ENCODE assay signal across 9 mouse cellular contexts in the genomic region with DNA sequence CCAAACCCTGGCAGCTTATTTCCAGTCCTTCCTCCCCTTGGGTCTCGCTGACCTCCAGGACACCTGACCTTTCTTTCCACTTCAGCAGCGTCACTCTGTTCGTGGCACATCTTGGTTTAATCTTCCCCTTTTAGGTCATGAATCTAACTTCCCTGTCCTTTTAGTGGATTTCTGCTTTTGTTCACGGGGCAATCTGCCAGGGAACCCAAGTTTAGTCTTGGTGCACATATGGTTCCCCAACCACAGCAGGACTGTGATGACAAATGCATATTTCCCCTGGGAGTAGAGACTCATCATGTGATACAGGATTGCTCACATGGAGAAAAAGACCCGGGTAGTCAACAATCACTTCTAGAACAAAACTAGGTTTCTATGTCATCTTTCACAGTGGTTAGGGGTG.
DNase-seq lines count a peak whose midpoint lies in the region; ATAC-seq lines count a peak whose summit lies in the region.
"Had no signal": no experiment of that assay in that cellular context is flagged by ENCODE, and none has a peak within 500 bp of the region (broad histone marks: within the 10 kb centered on the region; RNA-seq: fewer than 3 reads in every experiment).

No protein-coding gene starts in this region.

- no peaks in the 10 kb centered on the region for H3K4me1 ChIP-seq in midbrain, embryonic 11.5 days (ENCODE audit: control insufficient read depth, insufficient read depth, low read length)
- H3K4me1 ChIP-seq in midbrain, embryonic 15.5 days = no peaks in the 10 kb centered on the region

- no peak for ATAC-seq in midbrain, embryonic 11.5 days (ENCODE audit: low FRiP score)
- no peak for ATAC-seq in midbrain, embryonic 15.5 days (replicated peaks)

- peak; percentile 4 to 6 for DNase-seq in cerebellum, postnatal 14 days
- DNase-seq in cerebellum, adult 8-10 months = no peak
- DNase-seq in midbrain, embryonic 11.5 days (ENCODE audit: low spot score, missing footprints) = peak; percentile 69
- peak; percentile 47 for DNase-seq in left cerebral cortex, adult 11 months (ENCODE audit: low spot score)
- DNase-seq in right cerebral cortex, postnatal 36 days (ENCODE audit: low spot score in 2 of 2) = peak; percentile 22 to 32
- no peak for DNase-seq in adrenal gland, postnatal 10 days
- DNase-seq in kidney, postnatal 4 days = no peak

- H3K9ac ChIP-seq in midbrain, embryonic 11.5 days (ENCODE audit: low read length) = no peak overlapping the region
- H3K9ac ChIP-seq in midbrain, embryonic 15.5 days = no peak overlapping the region
- H3K9ac ChIP-seq: heart, embryonic 13.5 days had no signal

- no peak overlapping the region for H3K4me3 ChIP-seq in midbrain, embryonic 11.5 days (ENCODE audit: low read depth, low read length)
- H3K4me3 ChIP-seq in midbrain, embryonic 15.5 days = no peak overlapping the region
- H3K4me3 ChIP-seq: heart, embryonic 13.5 days had no signal

- no peaks in the 10 kb centered on the region for H3K9me3 ChIP-seq in midbrain, embryonic 11.5 days (ENCODE audit: control insufficient read depth, low read length)
- no peaks in the 10 kb centered on the region for H3K9me3 ChIP-seq in midbrain, embryonic 15.5 days
- H3K9me3 ChIP-seq: heart, embryonic 13.5 days had no signal

- H3K27me3 ChIP-seq in midbrain, embryonic 11.5 days (ENCODE audit: control insufficient read depth, insufficient read depth, low read length) = no peaks in the 10 kb centered on the region
- no peaks in the 10 kb centered on the region for H3K27me3 ChIP-seq in midbrain, embryonic 15.5 days (replicated peaks)
- H3K27me3 ChIP-seq: heart, embryonic 13.5 days had no signal

- H3K4me2 ChIP-seq in midbrain, embryonic 11.5 days = no peak overlapping the region
- H3K4me2 ChIP-seq in midbrain, embryonic 15.5 days = no peak overlapping the region
- H3K4me2 ChIP-seq: heart, embryonic 13.5 days had no signal

- no peak overlapping the region for H3K27ac ChIP-seq in midbrain, embryonic 11.5 days (ENCODE audit: low read depth, low read length)
- H3K27ac ChIP-seq in midbrain, embryonic 15.5 days = no peak overlapping the region
- H3K27ac ChIP-seq: heart, embryonic 13.5 days had no signal

- H3K36me3 ChIP-seq in midbrain, embryonic 11.5 days (ENCODE audit: control insufficient read depth, insufficient read depth, low read length) = no peaks in the 10 kb centered on the region
- H3K36me3 ChIP-seq in midbrain, embryonic 15.5 days (replicated peaks) = no peaks in the 10 kb centered on the region
- H3K36me3 ChIP-seq: heart, embryonic 13.5 days had no signal

- WGBS in midbrain, embryonic 11.5 days = 76% methylated on average over 5 of the region's 5 CpGs
- WGBS in midbrain, embryonic 15.5 days = 82% methylated on average over 5 of the region's 5 CpGs

Comparison
In these comparisons a context has a peak if more than half of its experiments do, and no peak if none do; other contexts are left out.
1. DNase-seq: peak in cerebellum, postnatal 14 days (2 of 2), midbrain, embryonic 11.5 days (single experiment), left cerebral cortex, adult 11 months (single experiment) and right cerebral cortex, postnatal 36 days (2 of 2); none in cerebellum, adult 8-10 months (single experiment), adrenal gland, postnatal 10 days (single experiment) and kidney, postnatal 4 days (0 of 2).